Mouse (Mus musculus) embryo, embryonic 9.5 days (tissue): Measurements from ENCODE around the gene Tnfaip2.

Experiments
- DNase-seq: peaks from one replicate; pipeline ENCODE4 v3.0.0-alpha.2; 2017; ENCODE audit errors: extremely low spot score

The Tnfaip2 gene

GRCm38 (mm10) chr12:111442309-111443010 is at the start of gene Tnfaip2:
Tnfaip2 (plus strand) TSS chr12:111442469.
- DNase-seq, result peak; percentile 87

GRCm38 (mm10) chr12:111394008-111394407 is 48.3 kb upstream of the Tnfaip2 start:
- no peak for DNase-seq

GRCm38 (mm10) chr12:111396997-111397396 is 45.3 kb upstream of the Tnfaip2 start:
- DNase-seq, result no peak

GRCm38 (mm10) chr12:111401454-111402184 is 40.6 kb upstream of the Tnfaip2 start:
- peak; percentile 77 for DNase-seq

- no peak for DNase-seq
These were observed 37.4 kb upstream of the Tnfaip2 start for GRCm38 (mm10) chr12:111404880-111405279.

- no peak for DNase-seq
These were observed 35.6 kb upstream of the Tnfaip2 start, which contains the start of gene Lbhd2 for GRCm38 (mm10) chr12:111406622-111407021. Lbhd2 (plus strand) TSS chr12:111406809.

GRCm38 (mm10) chr12:111409583-111409982 is 32.7 kb upstream of the Tnfaip2 start:
- no peak for DNase-seq

GRCm38 (mm10) chr12:111411631-111412355 is 30.5 kb upstream of the Tnfaip2 start:
- DNase-seq, result no peak

GRCm38 (mm10) chr12:111412581-111413284 is 29.5 kb upstream of the Tnfaip2 start:
- no peak for DNase-seq

GRCm38 (mm10) chr12:111413300-111413699 is 29.0 kb upstream of the Tnfaip2 start:
- DNase-seq, result peak; percentile 90

- DNase-seq, result no peak
These were observed 25.1 kb upstream of the Tnfaip2 start, which contains the start of gene Exoc3l4 for GRCm38 (mm10) chr12:111416921-111417779. Exoc3l4 (plus strand) TSS chr12:111417017.

- no peak for DNase-seq
These were observed 22.4 kb upstream of the Tnfaip2 start for GRCm38 (mm10) chr12:111419918-111420317.

GRCm38 (mm10) chr12:111420946-111421709 is 21.1 kb upstream of the Tnfaip2 start:
- no peak for DNase-seq

- DNase-seq, result no peak
These were observed 19.4 kb upstream of the Tnfaip2 start for GRCm38 (mm10) chr12:111422852-111423251.

- DNase-seq, result no peak
These were observed 18.6 kb upstream of the Tnfaip2 start for GRCm38 (mm10) chr12:111423570-111424129.

- DNase-seq, result no peak
These were observed 17.7 kb upstream of the Tnfaip2 start for GRCm38 (mm10) chr12:111424547-111424946.

- DNase-seq, result peak; percentile 85
These were observed 17.0 kb upstream of the Tnfaip2 start for GRCm38 (mm10) chr12:111425258-111425657.

GRCm38 (mm10) chr12:111425789-111426460 is 16.3 kb upstream of the Tnfaip2 start:
- peak; percentile 90 for DNase-seq
